9 mouse cellular contexts compared by ENCODE assay signal in the genomic region with DNA sequence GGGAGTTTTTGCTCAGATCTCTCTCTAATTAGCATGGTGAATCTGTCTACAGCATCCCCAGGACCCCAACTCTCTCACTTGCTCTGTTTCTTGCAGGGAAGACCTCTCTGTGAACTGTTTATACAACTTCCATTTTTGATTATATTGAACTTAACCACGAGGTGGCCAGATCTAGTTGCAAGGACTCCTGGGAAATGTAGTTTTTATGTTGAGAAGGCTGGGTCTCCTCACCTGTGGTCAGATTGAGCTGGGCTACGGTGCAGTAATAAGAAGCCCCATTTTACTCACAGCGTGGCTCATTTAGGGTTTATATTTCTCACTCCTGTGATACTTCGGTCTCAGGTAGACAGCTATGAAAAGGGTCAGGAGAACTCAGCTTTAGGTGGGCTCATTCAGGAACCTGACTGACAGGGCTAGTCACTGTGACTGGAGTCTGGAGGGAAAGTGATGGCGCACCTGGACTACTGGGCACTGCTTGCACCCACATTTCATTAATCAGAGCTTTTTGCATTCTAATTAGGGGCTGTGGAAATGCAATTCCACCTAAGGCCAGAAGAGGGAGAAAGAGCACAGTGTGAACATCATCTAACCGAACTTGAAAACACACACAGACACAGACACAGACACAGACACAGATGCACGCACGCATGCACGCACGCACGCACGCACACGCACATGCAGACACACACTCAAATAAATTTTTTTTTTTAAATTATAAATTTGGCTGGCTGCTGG. TPM values are rescaled to one million over a fixed set of nuclear protein-coding genes. Genes with fewer than 3 reads are reported as not detected.
A peak's percentile ranks its signal among the peaks of the same experiment; 100 is the strongest.
DNase-seq lines count a peak whose midpoint lies in the region; ATAC-seq lines count a peak whose summit lies in the region.
"Had no signal": no experiment of that assay in that cellular context is flagged by ENCODE, and none has a peak within 500 bp of the region (broad histone marks: within the 10 kb centered on the region; RNA-seq: fewer than 3 reads in every experiment).

No protein-coding gene starts in this region.

- H3K9ac ChIP-seq in hindbrain, embryonic 16.5 days (ENCODE audit: low read depth, low read length): no peak overlapping the region
- H3K9ac ChIP-seq in stomach, embryonic 15.5 days: no peak overlapping the region

- no peaks in the 10 kb centered on the region for H3K4me1 ChIP-seq in hindbrain, embryonic 16.5 days (ENCODE audit: control insufficient read depth, insufficient read depth, low read depth, low read length)
- no peaks in the 10 kb centered on the region for H3K4me1 ChIP-seq in midbrain, embryonic 10.5 days
- no peaks in the 10 kb centered on the region for H3K4me1 ChIP-seq in stomach, embryonic 15.5 days

- ATAC-seq in CD4-positive, CD25-positive, alpha-beta regulatory T cell, adult 4 months: peak; percentile 70
- peak; percentile 67 for ATAC-seq in hindbrain, embryonic 16.5 days
- ATAC-seq in stomach, embryonic 15.5 days (ENCODE audit: insufficient read depth, low FRiP score, low read depth): 0 out of 2 replicates have a peak, but pooled peaks have one; percentile 15

- no peaks in the 10 kb centered on the region for H3K27me3 ChIP-seq in hindbrain, embryonic 16.5 days (replicated peaks; ENCODE audit: control insufficient read depth, insufficient read depth, low read length)
- H3K27me3 ChIP-seq in midbrain, embryonic 10.5 days (ENCODE audit: low read depth, poor library complexity, severe bottlenecking): no peaks in the 10 kb centered on the region
- H3K27me3 ChIP-seq in stomach, embryonic 15.5 days (replicated peaks): no peaks in the 10 kb centered on the region

- 50% methylated on average over 13 of the region's 13 CpGs for WGBS in hindbrain, embryonic 16.5 days
- 54% methylated on average over 13 of the region's 13 CpGs for whole genome bisulfite sequencing in midbrain, embryonic 10.5 days
- WGBS in stomach, embryonic 15.5 days: 34% methylated on average over 13 of the region's 13 CpGs

- DNase-seq in cerebellum, adult 8-10 months: peak; percentile 22
- DNase-seq in cerebellum, adult 9-11 months: no peak
- DNase-seq in embryo, embryonic 10.5 days (ENCODE audit: low spot score): peak; percentile 61
- DNase-seq in layer of hippocampus, postnatal 14 days (ENCODE audit: low spot score in 2 of 2): peak; percentile 30 to 74
- DNase-seq in midbrain, embryonic 10.5 days (ENCODE audit: low spot score): peak; percentile 30

- H3K4me3 ChIP-seq in hindbrain, embryonic 16.5 days (ENCODE audit: low read length): no peak overlapping the region
- H3K4me3 ChIP-seq in midbrain, embryonic 10.5 days: no peak overlapping the region
- H3K4me3 ChIP-seq in stomach, embryonic 15.5 days (replicated peaks): no peak overlapping the region

- H3K9me3 ChIP-seq in hindbrain, embryonic 16.5 days (ENCODE audit: control insufficient read depth, low read length): no peaks in the 10 kb centered on the region
- H3K9me3 ChIP-seq in midbrain, embryonic 10.5 days (replicated peaks): 0 out of 2 replicates have a peak, but pooled peaks cover 3% of the 10 kb centered on the region
- no peaks in the 10 kb centered on the region for H3K9me3 ChIP-seq in stomach, embryonic 15.5 days

- H3K36me3 ChIP-seq in hindbrain, embryonic 16.5 days (ENCODE audit: control insufficient read depth, insufficient read depth, low read length): no peaks in the 10 kb centered on the region
- H3K36me3 ChIP-seq in midbrain, embryonic 10.5 days: no peaks in the 10 kb centered on the region
- no peaks in the 10 kb centered on the region for H3K36me3 ChIP-seq in stomach, embryonic 15.5 days

- H3K4me2 ChIP-seq in hindbrain, embryonic 16.5 days (ENCODE audit: low read length): no peak overlapping the region
- no peak overlapping the region for H3K4me2 ChIP-seq in stomach, embryonic 15.5 days

- no peak overlapping the region for H3K27ac ChIP-seq in hindbrain, embryonic 16.5 days (ENCODE audit: low read depth, low read length)
- H3K27ac ChIP-seq in midbrain, embryonic 10.5 days (replicated peaks): no peak overlapping the region
- H3K27ac ChIP-seq in stomach, embryonic 15.5 days: no peak overlapping the region

RNA-seq across cellular contexts. Expression of gene Ceacam19, which starts 11.7 kb away (rescaled TPM):
- polyA plus RNA-seq in CD4-positive, CD25-positive, alpha-beta regulatory T cell, adult 4 months (2017; shearing (Covaris generic)): not detected
- polyA plus RNA-seq in hindbrain, embryonic 16.5 days (2015; fragmentation: Nextera tagmentation; extraction: Ambion mirVana): not detected in 2 replicates
- not detected for total RNA-seq in layer of hippocampus, postnatal 14 days (2021)
- polyA plus RNA-seq in midbrain, embryonic 10.5 days (2016; fragmentation: Nextera tagmentation; extraction: Ambion mirVana): not detected in 2 replicates
- 0.64 and 1.1 TPM in 2 replicates for polyA plus RNA-seq in stomach, embryonic 15.5 days (2015; fragmentation: Nextera tagmentation; extraction: Ambion mirVana)
- total RNA-seq: left cerebral cortex, postnatal 10 days had no signal

RNA-seq across cellular contexts. Expression of gene Ceacam16, which starts 15.0 kb away (rescaled TPM):
- not detected for polyA plus RNA-seq in CD4-positive, CD25-positive, alpha-beta regulatory T cell, adult 4 months (2017; shearing (Covaris generic))
- polyA plus RNA-seq in hindbrain, embryonic 16.5 days (2015; fragmentation: Nextera tagmentation; extraction: Ambion mirVana): 1.4 and 2.0 TPM in 2 replicates
- total RNA-seq in layer of hippocampus, postnatal 14 days (2021): not detected
- not detected in 2 replicates for polyA plus RNA-seq in midbrain, embryonic 10.5 days (2016; fragmentation: Nextera tagmentation; extraction: Ambion mirVana)
- polyA plus RNA-seq in stomach, embryonic 15.5 days (2015; fragmentation: Nextera tagmentation; extraction: Ambion mirVana): 0.09 TPM in 1 of 2 replicates, not detected in the other
- total RNA-seq: left cerebral cortex, postnatal 10 days had no signal

RNA-seq across cellular contexts. Expression of gene Gm19345, which starts 24.3 kb away (rescaled TPM):
- polyA plus RNA-seq in CD4-positive, CD25-positive, alpha-beta regulatory T cell, adult 4 months (2017; shearing (Covaris generic)): not detected
- polyA plus RNA-seq in hindbrain, embryonic 16.5 days (2015; fragmentation: Nextera tagmentation; extraction: Ambion mirVana): 19.3 and 22.9 TPM in 2 replicates
- total RNA-seq in layer of hippocampus, postnatal 14 days (2021): 1 to 10 TPM; 3.0 to 3.3 TPM
- polyA plus RNA-seq in midbrain, embryonic 10.5 days (2016; fragmentation: Nextera tagmentation; extraction: Ambion mirVana): 0.14 TPM in 1 of 2 replicates, not detected in the other
- 0.39 TPM in 1 of 2 replicates, not detected in the other for polyA plus RNA-seq in stomach, embryonic 15.5 days (2015; fragmentation: Nextera tagmentation; extraction: Ambion mirVana)

RNA-seq across cellular contexts. Expression of gene Pvr, which starts 44.8 kb away (rescaled TPM):
- 10 to 100 TPM; 22.2 to 24.7 TPM for polyA plus RNA-seq in CD4-positive, CD25-positive, alpha-beta regulatory T cell, adult 4 months (2017; shearing (Covaris generic))
- 9.6 and 10.8 TPM in 2 replicates for polyA plus RNA-seq in hindbrain, embryonic 16.5 days (2015; fragmentation: Nextera tagmentation; extraction: Ambion mirVana)
- total RNA-seq in layer of hippocampus, postnatal 14 days (2021): 10 to 100 TPM; 10.4 to 11.3 TPM
- polyA plus RNA-seq in midbrain, embryonic 10.5 days (2016; fragmentation: Nextera tagmentation; extraction: Ambion mirVana): 7.4 and 7.5 TPM in 2 replicates
- polyA plus RNA-seq in stomach, embryonic 15.5 days (2015; fragmentation: Nextera tagmentation; extraction: Ambion mirVana): 12.8 and 13.9 TPM in 2 replicates

RNA-seq across cellular contexts. Expression of gene Bcl3, which starts 53.5 kb away (rescaled TPM):
- polyA plus RNA-seq in CD4-positive, CD25-positive, alpha-beta regulatory T cell, adult 4 months (2017; shearing (Covaris generic)): 10 to 100 TPM; 16.0 to 20.5 TPM
- polyA plus RNA-seq in hindbrain, embryonic 16.5 days (2015; fragmentation: Nextera tagmentation; extraction: Ambion mirVana): 0.70 and 1.2 TPM in 2 replicates
- total RNA-seq in layer of hippocampus, postnatal 14 days (2021): under 1 TPM; 0.38 to 0.78 TPM
- polyA plus RNA-seq in midbrain, embryonic 10.5 days (2016; fragmentation: Nextera tagmentation; extraction: Ambion mirVana): 1.1 and 1.8 TPM in 2 replicates
- polyA plus RNA-seq in stomach, embryonic 15.5 days (2015; fragmentation: Nextera tagmentation; extraction: Ambion mirVana): 8.9 and 10.4 TPM in 2 replicates

Comparison
In these comparisons a context has a peak if more than half of its experiments do, and no peak if none do; other contexts are left out.
1. ATAC-seq: peak in every context shown above with its lines; median percentile 70 in CD4-positive, CD25-positive, alpha-beta regulatory T cell, adult 4 months; 67 in hindbrain, embryonic 16.5 days; 15 in stomach, embryonic 15.5 days.
2. RNA of gene Gm19345, which starts 24.3 kb away (polyA plus RNA-seq): 19.3 to 22.9 TPM in hindbrain, embryonic 16.5 days; not detected in CD4-positive, CD25-positive, alpha-beta regulatory T cell, adult 4 months, 0.39 TPM in stomach, embryonic 15.5 days and 0.14 TPM in midbrain, embryonic 10.5 days; every median in the first group is over 10 times any median in the second.